Mouse (Mus musculus) hindlimb bud, embryonic 11.5 days (tissue): ENCODE measurements around the gene Spef2.
"Not testable (repeated sequence)": the region's sequence is repeated elsewhere in the genome, so short reads cannot be mapped to it uniquely, and the experiment has no call there.

Experiments used
- DNase-seq: peaks from one replicate; pipeline ENCODE4 v3.0.0-alpha.2; 2012; ENCODE audit warnings: low read depth, low spot score; ENCODE audit errors: extremely low spot score

The Spef2 gene

DNA sequence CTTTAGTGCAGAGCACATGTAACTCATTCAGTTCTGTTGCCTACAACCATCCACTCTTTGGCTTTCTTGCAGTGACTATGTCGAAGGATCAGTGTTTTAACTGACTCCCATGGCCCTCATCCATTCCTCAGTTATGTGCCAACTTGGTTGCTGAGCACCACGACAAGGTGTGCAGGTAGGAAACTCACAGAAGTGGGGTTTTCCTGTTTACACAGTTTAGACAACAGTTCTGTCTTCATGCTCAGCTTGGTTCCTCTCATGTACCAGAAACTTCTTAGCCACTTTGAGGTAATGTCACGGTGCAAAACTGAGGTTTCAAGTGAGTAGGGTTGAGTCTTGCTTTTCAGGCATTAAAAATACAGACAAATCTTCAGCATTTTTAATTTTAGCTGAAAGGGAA, 184.5 kb downstream of the Spef2 start:
- DNase-seq = no peak

DNA sequence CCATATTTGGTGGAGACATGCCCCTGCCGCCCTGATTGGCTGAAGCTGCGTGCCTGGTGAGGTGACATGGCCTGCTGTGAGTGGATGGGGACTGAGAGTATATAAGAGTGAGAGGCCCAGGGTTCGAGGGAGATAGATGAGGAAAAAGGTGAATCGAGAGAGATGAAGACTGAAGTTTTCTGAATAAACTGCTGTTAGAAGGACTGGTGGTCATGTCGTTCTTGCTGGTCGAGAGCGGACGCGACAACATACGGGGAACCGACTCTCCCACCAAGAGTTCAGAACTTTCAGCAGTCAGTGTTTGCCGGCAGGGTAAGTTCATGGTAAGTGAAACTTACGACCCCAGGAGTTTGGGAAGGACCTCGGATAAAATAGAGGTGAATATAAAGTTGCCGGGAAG, 191.4 kb downstream of the Spef2 start:
- DNase-seq = not testable (repeated sequence)

DNA sequence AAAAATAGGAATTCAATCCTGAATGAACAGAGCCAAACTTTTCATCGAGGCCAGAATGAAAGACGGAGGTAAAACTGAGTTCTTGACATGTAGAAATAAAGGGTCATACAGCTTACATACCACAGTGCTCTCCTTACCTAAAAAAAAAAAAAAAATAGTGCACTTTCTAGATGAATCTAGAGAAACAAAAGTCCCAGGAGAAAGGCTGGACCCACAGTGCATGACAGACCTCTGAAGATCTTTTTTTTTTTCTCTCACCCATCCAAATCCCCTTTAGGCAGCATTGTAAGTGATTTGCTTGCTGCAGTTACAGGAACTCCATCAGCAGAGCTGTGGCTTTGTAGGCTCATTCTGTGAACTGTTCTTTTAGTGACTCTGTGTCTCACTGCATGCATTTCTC, 199.7 kb downstream of the Spef2 start:
- DNase-seq = no peak

DNA sequence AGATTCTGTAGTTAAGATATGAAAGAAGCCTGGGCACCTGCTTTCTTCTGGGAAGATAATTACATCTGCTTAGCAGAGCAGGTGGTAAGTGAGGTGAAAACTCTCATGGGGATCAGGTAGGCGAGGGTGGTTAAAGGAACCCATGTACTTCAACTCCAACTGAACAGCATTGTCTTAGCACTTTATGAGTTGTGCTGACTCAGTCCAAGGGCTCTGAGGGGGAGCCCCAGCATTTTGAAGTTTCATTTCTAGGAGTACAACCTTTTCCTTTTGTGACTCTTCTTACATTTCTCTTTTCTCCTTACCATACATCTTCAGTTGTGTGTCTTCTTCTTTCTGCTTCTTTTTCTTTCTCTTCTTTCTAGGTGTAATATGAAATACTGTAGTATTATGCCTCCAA, 213.5 kb downstream of the Spef2 start:
- no peak for DNase-seq

DNA sequence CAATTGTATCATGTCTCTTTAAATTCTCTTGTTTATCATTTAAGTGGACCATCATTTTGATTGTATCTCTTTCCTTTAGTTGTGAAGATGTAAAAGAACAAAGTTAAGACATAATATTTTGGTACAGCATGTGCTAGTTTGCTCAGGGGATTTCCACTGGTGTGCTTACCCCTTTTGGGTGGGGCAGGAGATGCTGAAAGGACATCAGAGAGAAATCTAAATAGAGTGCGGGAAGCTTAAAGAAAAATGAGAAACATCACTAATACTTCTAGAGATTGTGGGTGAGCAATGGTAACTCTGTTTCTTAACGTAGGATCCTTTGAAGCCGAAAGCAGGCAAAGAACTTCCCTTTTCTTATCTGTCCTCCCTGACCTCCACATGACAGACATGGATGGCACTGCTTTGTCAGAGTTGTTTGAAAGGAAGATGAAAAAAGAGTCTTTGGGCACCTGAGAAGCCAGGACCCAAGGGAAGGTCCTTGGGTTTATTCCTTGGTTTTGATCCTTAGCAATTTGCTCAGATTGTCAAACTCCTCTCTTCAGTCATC, 215.2 kb downstream of the Spef2 start:
- DNase-seq = no peak

DNA sequence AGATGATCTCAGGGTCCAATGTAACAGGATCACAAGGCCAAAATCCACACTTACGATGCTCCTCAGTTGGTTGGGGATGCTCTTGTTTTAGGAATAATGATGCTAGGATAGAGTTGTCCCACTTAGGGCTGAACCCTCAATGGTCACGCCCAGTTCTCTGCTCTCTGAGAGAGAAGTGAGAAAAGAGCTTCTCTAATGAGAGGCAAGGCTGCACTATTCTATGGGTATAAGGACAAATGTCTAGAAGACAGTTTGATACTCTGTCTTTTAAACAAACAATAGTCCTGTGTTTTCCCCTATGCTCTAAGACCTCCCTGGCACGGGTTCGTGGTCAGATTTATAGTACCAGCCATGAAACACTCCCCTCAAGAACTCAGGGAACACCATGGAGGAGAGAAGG, 218.6 kb downstream of the Spef2 start, which contains the start of gene Il7r:
TSS of gene Il7r (minus strand) at position 101 of the 400 bp plus-strand sequence.
- no peak for DNase-seq

DNA sequence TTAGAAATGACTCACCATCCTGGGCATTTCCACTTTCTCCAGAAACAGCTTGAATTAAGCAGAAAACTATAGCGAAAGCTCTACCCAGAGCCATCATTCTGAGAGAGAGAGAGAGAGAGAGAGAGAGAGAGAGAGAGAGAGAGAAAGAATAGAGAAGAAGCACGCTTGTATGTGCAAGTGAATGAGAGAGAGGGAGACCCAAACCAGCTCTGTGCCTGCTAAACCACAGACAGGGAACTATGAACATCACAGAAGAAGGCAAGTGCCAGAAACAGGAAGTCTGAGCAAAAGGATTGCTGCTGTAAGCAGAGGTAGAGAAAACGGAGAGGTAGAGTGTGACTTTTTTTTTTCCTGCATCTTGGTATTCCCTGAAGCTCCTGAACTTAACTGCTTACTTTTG, 219.0 kb downstream of the Spef2 start:
- DNase-seq = no peak
